Mouse (Mus musculus) gonadal fat pad, adult 2 months (tissue): ENCODE measurements around the gene Srrd. TPM values are rescaled to one million over a fixed set of nuclear protein-coding genes. Genes with fewer than 3 reads are reported as not detected.

Experiments used
- DNase-seq: peaks from one replicate; pipeline ENCODE4 v3.0.0-alpha.2; 2012; ENCODE audit warnings: low read depth
- polyA plus RNA-seq: library from polyadenylated mRNA; depleted of rRNA; stranded (reverse); fragments of >200 nt; gene quantifications from 2 replicates; pipeline ENCODE4 v1.2.3, GENCODE M21; 2012

Srrd gene
- polyA plus RNA-seq, 1 experiment, result 45.8 TPM

DNA sequence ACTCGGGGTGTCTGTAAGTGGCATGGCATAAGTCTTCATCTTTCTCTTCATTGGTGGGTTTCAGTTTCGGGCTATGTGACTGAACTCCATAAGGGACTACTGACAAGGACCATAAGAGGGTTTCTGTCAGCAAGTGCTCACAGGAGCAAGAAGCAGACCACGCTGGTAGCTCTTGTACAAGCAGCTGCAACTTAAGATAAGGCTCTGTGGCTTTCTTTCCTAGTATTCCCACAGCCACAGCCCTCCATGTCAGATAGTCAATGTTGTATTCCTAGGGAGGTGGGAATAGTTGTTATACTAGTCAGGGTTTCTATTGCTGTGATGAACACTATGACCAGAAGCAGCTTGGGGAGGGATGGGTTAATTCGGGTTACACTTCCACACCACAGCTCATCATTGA is 16.7 kb upstream of the Srrd start:
- DNase-seq, result no peak

DNA sequence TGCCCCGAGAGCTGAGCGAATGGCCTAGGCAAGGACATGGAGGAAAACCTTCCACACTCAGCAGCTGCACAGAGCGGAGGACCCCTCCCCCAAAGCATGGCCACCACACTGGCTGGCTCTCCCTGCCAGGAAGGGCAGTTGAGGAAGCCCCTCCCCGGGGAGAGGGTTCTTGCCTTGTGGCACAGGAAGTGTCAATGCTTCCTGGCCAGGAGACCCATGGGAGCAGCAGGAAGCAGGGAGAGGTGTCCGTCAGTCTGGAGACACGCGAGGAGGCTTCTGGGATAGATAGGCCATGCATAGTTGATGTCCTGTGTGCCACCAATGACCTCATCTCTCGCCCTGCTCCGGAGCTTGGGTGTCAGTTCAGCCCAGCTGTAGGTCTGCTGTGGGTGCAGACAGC is 13.5 kb upstream of the Srrd start:
- DNase-seq, result no peak

DNA sequence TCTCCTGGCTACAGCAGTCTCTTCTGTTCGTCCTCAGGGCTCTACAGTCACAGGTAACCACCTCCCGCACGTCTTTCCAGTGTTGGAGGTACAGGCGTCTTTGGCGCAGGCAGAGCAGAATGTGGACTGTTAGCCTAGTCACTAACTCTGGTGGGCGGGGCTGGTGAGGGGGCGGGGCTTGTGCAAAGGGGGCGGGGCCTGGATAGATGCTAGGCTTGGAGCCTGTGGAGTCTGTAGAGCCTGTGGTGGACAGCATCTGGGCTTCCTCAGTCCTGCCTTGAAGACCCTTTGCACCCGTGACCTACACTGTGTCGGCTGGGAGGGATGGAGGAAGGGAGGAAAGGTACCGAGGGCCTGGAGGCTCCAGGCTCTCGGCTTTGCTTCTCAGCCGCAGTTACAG is 13.1 kb upstream of the Srrd start, which contains the start of gene Gm6583:
TSS of gene Gm6583 (minus strand) at position 124 of the 400 bp plus-strand sequence.
- no peak for DNase-seq

DNA sequence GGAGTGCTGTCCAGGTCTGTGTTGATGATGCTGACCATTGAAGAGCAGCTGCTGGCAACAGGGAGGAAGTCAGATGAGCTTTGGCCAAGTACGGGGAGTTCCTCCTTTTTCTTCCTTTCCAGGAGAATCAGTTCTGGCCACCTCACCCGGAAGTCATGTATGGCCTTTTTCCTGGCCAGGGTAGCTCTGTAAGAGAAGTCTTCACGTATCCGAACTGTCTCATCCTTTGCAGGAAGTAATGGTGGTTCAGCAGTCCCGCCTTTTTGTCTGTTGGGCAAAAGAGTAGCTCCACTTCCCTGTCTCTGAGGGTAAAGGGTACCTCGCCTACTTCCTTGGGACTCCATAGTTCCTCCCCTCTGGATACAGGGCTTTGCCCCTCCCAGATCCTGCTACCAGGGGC is 12.7 kb upstream of the Srrd start:
- no peak for DNase-seq

DNA sequence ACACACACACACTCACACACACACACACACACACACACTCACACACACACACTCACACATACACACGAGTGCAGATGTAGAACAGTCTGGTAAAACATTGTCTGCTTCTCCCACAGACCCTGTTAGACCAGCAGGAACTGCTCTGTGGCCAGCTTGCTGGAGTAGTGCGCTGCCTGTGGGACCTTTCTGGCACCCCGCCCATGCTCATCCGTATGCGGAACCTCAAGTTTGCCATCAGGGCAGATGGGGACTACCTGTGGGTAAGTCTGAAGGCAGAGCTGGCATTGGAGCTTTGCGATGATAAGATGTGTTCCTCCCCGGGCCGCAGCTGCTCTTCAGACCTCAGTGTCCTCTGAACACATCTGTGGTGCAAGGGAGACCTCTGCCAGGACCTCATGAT is 6.3 kb upstream of the Srrd start:
- no peak for DNase-seq

DNA sequence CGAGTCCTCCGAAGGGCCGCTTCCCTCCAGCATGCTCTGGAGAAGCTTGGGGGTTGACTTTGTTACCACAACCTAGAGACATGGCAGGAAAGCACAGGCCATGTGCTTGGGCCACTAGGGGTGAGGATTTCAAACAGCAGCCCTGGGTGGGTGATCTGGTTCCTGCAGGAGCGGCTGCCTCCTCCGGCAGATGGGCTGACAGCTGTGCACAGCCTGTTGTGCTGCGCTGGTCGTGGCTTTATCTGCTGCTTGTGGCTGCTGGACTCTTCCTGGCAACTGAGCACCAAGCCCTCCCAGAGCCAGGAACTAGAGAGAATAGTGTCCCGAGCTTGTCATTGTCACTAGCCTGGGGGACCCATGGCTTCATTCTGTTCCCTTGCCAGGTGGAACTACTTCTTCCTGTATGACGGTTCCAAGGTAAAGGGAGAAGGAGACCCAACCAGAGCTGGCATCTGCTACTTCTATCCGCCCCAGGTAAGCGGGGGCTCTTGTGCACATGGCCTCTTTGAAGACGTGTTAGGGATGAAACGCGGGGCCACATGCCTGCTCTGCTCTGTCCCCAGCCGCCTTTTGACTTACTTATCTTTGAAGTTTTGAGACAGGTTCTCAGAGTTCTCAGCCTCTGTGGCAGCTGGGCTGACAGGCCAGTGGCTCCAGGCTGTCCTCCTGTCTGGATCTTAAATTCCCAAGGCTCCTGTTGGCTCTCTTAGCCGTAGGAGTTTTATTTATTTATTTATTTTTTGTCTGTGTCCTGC is 3.5 kb upstream of the Srrd start:
- DNase-seq, result no peak

DNA sequence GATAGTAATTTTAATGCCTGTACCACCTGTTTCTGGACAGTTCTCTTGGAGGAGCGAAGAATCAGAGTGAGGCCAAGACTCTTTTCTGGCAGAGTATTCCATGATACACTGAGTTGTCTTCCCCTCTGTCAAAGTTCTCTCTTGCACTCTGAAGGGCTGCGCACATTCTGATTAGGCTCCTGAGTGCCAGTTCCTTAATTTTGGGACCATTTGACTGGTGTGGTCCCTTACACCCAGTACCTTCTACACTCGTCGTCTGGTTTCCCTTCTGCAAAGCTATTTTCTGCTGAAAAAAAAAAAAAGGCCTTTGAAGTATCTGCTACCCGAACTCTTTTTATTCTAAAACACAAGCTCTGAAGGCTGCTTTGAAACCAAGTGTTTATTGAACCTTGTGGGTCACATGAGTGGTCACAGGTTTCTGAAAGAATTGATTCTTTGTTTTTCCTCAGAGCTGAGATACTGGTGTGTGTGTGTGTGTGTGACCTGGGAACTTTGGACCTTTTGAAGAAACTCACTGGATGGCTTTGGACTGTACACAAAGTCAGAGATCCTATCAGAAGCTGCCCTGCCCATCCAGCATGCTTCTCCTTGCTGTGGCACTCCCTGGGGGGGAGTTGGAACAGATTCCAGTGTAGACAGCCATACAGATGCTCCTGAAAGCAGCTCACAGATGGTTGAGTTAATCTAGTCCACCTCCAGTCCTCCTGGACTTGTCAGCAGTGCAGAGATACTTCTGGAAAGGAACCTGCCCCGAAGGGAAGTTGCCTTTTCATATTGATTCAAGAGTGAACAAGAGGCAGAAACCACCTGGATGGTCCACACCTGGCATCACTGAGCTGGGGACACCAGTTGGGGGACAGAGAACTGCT is 1.5 kb upstream of the Srrd start:
- no peak for DNase-seq

DNA sequence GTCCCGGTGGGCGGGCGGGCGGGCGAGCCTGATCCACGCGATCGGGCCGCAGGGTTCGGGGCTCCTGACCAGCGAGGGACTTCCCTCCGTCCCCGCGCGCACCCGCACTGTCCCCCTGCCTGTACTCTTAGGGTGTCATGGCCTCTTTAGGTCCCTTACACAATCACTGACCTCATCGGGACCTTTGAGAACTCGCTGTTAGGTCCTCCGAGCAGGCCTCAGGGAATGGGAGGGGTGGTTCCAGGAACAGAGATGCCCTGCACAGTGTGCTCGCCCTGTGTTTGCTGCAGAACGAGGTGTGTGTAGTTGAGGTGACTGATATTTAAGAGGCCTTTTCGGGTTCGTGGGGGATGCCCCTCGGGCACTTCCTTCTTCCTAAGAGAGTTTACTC is 360 bp upstream of the Srrd start:
- DNase-seq, result no peak

DNA sequence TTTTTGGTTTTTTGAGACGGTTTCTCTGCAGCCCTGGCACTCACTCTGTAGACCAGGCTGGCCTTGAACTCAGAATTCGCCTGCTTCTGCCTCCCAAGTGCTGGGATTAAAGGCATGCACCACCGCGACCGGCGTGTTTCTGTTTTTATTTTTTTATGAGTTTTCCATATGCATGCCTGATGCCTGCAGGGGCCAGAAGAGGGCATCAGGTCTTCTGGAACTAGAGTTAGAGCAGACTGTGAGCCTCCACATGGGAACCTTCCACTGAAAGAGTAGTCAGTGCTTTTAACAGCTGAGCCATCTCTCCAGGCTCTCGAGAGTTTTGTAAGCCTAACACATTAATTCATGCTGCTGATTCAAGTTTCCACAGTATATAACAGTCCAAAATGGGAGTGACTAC is 3.6 kb downstream of the Srrd start:
- no peak for DNase-seq

DNA sequence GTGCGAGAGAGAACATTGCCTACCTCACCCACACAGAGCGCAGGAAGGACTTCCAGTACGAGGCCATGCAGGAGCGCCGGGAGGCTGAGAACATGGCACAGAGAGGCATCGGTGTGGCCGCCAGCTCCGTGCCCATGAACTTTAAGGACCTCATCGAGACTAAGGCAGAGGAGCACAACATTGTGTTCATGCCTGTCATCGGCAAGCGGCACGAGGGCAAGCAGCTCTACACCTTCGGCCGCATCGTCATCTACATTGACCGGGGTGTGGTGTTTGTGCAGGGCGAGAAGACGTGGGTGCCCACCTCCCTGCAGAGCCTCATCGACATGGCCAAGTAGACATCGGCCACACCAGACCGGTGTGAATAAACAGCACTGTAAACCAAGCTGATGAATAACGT is 5.8 kb downstream of the Srrd start:
- DNase-seq, result no peak

DNA sequence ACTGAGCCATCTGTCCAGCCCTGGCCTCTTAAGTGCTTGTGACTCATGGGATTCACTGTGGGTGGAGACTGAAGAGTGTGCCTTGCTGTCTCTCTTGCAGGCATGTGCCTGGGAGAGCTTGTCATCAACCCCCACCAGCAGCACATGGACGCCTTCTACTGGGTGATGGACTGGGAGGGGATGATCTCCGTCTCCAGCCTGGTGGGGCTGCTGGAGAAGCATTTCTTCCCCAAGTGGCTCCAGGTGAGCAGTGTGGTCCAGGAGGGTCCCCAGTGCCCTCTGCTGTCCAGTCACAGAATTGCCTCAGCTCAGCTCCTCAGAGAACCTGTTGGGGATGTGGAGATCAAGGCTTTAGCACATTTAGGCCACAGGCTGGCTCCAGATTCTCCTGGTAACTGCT is 7.4 kb downstream of the Srrd start:
- DNase-seq, result no peak

DNA sequence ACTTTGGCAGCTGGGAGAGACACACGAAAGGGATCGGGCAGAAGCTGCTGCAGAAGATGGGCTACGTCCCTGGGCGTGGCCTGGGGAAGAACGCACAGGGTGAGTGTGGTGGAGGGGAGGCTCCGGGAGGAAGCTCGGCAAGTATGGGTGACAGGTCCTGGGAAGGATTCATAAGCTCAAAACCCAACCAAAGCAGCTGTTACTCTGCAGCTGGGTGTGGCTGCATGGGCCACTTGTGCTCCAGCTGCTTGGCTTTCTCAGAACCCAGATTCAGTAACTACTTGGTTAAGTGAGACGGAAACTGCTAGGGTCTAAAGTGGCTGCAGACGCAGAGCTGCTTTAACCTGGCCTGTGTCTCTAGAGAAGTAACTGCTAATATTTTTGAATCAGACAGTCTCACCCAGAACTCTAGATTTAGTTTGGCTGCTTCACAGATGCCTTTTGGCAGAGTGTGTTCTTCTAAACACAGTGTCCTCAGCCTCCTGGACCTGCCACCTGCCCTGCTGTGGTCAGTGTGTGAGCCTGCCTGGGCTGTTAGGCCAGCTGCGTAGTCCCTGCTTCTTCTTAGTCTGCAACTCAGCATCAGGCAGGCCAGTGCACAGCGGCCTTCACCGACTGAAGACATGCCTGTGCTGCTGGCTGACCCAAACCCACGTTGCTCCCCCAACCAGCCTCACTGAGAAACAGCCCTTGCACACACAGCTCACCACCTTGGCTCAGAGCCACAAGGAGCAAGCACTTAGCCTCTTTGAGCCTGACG is 12.9 kb downstream of the Srrd start:
- no peak for DNase-seq

DNA sequence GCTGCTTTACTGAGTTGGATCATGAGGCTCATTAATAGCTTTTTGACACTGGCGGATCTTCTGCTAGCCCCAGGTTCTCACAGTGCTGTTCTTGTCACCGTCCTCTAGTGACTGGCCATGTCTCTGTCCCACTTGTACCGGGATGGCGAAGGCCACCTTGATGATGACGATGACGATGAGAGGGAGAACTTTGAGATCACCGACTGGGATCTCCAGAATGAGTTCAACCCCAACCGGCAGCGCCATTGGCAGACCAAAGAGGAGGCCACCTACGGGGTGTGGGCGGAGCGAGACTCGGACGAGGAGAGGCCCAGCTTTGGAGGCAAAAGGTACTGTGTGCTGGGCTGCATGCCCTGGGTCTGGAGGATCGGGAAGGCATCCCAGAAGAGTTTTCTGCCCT is 15.0 kb downstream of the Srrd start:
- DNase-seq, result no peak

DNA sequence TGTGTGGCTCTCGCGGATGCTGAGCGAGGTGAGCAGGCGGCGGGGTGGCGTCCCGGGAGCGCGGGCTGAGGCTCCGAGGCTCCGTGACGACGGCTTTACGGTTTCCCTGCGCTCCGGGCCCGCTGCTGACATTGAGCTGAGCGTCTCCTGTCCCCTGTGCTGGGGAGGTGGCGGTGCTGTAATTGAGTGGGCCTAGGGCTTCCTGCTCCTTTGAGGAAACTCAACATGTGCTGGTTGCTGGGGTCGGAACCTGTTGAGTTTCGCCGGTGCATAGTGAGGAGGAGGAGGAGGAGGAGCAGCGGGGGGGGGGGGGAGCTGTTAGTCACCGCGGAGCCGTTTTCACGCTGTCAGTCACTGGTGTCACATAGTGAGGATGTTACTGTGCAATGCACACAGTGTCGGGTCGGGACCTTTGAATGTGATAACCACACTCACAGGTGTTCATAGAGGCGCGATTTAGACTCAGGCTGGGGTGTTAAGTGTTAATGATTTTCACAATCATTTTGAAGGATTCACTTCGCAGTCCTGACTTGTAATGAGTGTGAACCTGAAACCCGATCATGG is 16.3 kb downstream of the Srrd start:
- DNase-seq, result no peak

DNA sequence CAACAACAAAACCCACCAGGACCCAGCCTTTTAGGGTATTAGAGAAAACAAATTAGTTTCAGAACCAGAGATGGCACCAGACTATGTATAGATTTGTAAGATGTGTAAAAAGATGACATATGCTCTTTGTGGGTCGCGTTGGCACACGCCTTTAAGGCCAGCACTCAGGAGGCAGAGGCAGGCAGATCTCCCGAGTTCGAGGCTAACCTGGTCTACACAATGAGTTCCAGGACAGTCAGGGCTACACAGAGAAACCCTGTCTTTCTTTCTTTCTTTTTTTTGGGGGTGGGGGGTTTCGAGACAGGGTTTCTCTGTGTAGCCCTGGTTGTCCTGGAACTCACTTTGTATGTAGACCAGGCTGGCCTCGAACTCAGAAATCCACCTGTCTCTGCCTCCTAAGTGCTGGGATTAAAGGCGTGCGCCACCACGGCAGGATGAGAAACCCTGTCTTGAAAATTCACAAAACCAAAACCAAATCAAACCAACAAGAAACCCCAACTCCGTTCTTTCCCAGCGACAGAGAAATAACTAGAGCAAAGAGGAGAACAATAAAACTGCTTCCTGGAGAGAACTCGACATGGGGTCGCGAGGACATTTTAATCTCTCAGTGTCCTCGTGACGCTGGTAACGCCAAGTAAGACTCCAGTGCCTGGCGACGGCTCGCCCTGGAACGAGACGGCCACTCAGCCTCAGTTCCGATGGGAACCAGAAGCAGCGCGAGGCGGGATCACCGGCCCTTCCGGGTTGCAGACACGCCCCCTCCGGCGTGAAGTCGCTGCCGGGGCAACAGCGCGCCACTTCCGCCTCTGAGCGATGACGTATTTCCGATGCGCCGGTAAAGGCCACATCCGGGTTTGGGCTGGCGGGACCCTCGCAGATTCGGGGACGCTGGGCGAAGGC is 17.0 kb downstream of the Srrd start, which contains the start of gene Tfip11:
TSS of gene Tfip11 (plus strand) at position 813 of the 900 bp plus-strand sequence.
- peak; percentile 40 for DNase-seq

DNA sequence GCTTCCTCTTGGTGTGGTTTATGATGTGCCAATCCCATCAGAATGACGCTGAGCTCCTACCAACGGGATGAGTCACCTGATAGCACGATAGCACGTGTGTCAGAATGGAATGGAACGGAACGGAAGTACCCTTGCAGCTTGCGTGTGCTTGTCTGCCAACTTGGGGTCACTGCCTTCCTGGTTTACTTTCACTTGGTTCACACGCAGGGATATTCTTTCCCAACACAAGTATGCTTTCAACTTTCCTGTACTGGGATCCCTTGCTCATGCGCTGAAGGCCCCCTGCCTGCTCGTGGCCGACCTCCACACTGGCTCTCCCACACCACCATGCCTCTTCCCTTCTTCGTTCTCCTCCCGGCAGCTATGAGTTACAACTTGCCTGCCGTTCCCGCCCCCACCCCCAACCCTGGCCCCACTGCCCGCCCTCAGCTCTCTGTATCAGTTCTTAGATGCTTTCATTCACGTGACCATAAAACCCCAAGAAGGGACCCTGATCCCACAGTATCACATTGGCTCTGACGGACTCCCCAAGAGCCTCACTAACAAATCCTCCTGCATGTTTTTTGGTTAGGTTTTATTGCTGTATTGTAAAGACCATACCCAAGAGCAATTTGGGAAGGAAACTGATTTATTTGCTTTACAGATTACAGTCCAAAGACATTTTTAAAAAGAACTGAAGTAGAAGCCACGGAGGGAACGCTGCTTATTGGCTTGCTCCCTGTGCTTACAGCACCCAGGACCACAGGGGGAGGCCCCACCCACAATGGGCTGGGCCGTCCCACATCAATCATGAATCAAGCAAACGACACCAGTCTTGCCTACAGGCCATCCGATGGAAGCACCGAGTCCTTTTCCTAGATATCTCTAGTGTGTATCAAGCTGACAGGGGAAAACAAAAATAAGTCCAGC is 17.9 kb downstream of the Srrd start:
- DNase-seq, result no peak

DNA sequence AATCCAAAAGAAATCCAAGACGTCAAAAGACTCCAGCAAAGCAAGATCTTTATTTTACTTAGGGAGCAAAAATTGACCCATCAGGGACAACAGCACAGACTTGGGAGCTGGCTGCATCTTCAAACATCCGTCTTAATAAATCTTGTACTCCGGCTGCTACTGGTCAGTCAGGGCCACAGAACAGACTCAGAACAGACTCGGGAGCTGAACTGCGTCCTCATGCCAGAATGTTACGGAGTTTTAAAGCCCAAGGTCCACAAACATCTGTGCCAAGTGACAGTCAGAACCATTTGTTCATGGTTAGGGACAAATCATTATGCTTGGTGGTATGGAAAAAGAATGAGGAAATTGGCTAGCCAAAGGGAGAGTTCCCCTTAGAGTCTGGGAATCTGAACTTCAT is 19.6 kb downstream of the Srrd start:
- DNase-seq, result no peak

DNA sequence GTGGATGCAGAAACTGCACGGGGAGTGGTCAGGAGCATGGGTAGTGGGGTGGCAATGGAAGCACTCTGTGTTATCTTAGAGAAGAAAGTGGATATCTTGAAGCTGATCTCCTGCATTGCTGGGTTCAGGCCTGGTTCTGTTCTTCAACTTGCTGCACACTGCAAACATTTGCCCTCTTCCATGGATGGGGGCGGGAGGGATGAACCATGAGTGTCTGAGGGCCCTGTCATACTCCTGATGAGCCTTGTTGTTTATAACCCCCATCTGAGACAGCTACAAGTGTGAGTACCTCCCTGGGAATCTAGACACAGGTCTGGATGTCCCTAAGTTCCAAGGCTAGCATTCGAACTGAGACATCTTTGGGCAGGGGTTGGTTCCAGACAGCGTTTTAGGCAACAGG is 21.5 kb downstream of the Srrd start:
- no peak for DNase-seq

DNA sequence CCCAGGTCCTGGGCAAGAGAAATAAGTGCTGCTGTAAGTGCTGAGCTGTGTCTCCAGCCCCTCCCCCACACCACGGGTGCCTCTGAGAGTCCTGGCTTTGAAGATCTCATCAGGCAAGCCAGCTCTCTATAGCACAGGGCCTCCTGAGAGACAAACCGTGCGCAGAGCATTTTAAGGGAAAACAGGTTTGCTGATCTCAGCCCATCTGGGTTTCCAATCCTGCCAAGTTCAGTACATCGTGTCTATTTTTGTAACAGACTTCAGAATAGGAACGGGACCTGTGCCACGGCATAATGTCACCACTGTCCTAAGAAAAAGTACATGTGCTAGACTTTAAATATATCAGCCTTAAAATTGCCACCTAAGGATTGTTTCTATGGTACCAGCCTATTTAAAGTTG is 21.9 kb downstream of the Srrd start:
- DNase-seq, result no peak

DNA sequence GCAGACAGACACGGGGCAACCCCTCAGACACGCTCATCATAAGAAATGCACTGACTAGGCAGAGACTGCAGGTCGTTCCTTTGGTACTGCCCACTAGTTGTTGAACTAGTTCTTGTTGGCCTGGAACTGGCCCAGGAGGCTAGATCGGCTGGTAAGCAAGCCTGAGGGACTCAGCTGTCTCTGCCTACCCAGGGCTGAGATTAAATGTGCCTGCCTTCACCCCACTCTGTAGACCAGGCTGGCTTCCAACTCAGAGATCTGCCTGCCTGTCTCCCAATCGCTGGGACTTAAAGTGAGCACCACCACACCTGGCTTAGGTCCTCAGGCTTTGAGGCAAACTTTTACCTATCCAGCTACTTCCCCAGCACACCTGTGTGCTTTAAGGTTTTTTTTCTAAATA is 22.5 kb downstream of the Srrd start:
- no peak for DNase-seq
